Mouse (Mus musculus) limb, embryonic 13.5 days (tissue): ENCODE data around the gene Gtpbp2. TPM values are rescaled to one million over a fixed set of nuclear protein-coding genes. Genes with fewer than 3 reads are reported as not detected.
A peak's percentile ranks its signal among the peaks of the same experiment; 100 is the strongest.

Source experiments
- ATAC-seq: fragments of 200-750 bp; cut with Nextera tagmentation; 2 replicates; pipeline ENCODE4 v1.8.0; 2017; ENCODE audit warnings: low read depth, moderate number of reproducible peaks, moderate TSS enrichment; ENCODE audit not compliant: low FRiP score
- H3K27ac ChIP-seq: fragments of 300-500 bp; sonication (generic); 2 replicates; pipeline ENCODE4 v1.5.1; 2015; ENCODE audit warnings: inconsistent platforms, mild to moderate bottlenecking, moderate library complexity
- H3K27me3 ChIP-seq: fragments of 300-500 bp; sonication (generic); 2 replicates; pipeline ENCODE4 v1.6.1; 2015; ENCODE audit warnings: mild to moderate bottlenecking, inconsistent platforms
- H3K36me3 ChIP-seq: fragments of 300-500 bp; sonication (generic); 2 replicates; pipeline ENCODE4 v1.6.1; 2015; ENCODE audit warnings: inconsistent platforms, mild to moderate bottlenecking, moderate library complexity
- H3K4me1 ChIP-seq: fragments of 300-500 bp; sonication (generic); 2 replicates; pipeline ENCODE4 v1.6.1; 2015; ENCODE audit warnings: inconsistent platforms
- H3K4me2 ChIP-seq: fragments of 300-500 bp; sonication (generic); replicated peaks from 2 replicates; pipeline ENCODE4 v1.6.1; 2015; ENCODE audit warnings: inconsistent platforms, mild to moderate bottlenecking, moderate library complexity
- H3K4me3 ChIP-seq: fragments of 300-500 bp; sonication (generic); 2 replicates; pipeline ENCODE4 v1.5.1; 2015; ENCODE audit warnings: moderate library complexity, mild to moderate bottlenecking, inconsistent platforms
- H3K9ac ChIP-seq: fragments of 300-500 bp; sonication (generic); 2 replicates; pipeline ENCODE4 v1.6.1; 2015; ENCODE audit warnings: mild to moderate bottlenecking, inconsistent platforms
- H3K9me3 ChIP-seq: fragments of 300-500 bp; sonication (generic); 2 replicates; pipeline ENCODE4 v1.6.1; 2016; ENCODE audit warnings: inconsistent platforms
- WGBS: fragments of 180-500 bp; shearing (Covaris S2); methylation state at CpG from one replicate; pipeline ENCODE4 v1.1.7; 2015; 5-methylcytosine and 5-hydroxymethylcytosine counted together
- polyA plus RNA-seq: library from polyadenylated mRNA; unstranded; fragments of >200 nt; fragmentation: Nextera tagmentation; extraction: Ambion mirVana; gene quantifications from 2 replicates; pipeline ENCODE4 v1.2.1, GENCODE M21; 2015

Gene Gtpbp2
- 45.2 and 49.3 TPM in 2 replicates for polyA plus RNA-seq

DNA sequence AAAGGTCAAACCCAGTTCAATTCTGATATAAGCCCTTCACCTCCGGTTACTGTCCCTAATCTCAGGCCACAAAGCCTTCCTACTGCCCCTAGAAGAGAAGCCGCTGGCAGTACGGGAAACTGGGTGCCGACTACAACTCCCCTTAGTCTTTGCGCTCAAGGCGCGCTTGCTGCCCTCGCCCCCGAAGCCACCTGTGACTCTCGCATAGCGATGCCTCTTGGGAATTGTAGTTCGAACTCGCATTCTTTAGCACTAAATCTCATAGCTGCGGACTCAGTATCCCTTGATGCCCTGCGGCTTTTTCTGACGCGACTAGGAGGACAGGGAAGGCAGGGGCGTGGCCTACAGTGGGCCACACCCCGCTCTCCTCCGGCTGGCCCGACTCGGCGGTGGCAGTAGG, at the start of gene Gtpbp2:
Gene Gtpbp2, plus strand, starts transcription at position 347 of the 400 bp plus-strand sequence.
- Histone ChIP-seq H3K4me3 (peak within 1 kb of the TSS; percentile 80), H3K9ac (peak within 1 kb of the TSS; percentile 85), H3K27ac (peak within 1 kb of the TSS; percentile 80), H3K27me3 (no peaks in the 10 kb centered on the region), H3K4me2 (peak within 1 kb of the TSS; percentile 84), H3K4me1 (peaks cover 19% of the 10 kb centered on the region), H3K36me3 (peaks cover 26% of the 10 kb centered on the region), H3K9me3 (no peaks in the 10 kb centered on the region)
- 0% methylated on average over 22 of the region's 23 CpGs for WGBS
- ATAC-seq = peak; percentile 95

GRCm38 (mm10) chr17:46115489-46115888, 45.3 kb upstream of the Gtpbp2 start:
- H3K9ac ChIP-seq = peak overlapping the region; percentile 25; the same call in 1 of the 2 replicates
- peaks cover 34% of the 10 kb centered on the region for H3K36me3 ChIP-seq
- no peak overlapping the region for H3K4me3 ChIP-seq
- 30% methylated on average over 2 of the region's 2 CpGs for WGBS
- H3K27ac ChIP-seq = peak overlapping the region; percentile 16; the same call in 1 of the 2 replicates
- H3K9me3 ChIP-seq = no peaks in the 10 kb centered on the region
- H3K27me3 ChIP-seq = no peaks in the 10 kb centered on the region
- peaks cover 55% of the 10 kb centered on the region for H3K4me1 ChIP-seq
- ATAC-seq = no peak
- H3K4me2 ChIP-seq = no peak overlapping the region

DNA sequence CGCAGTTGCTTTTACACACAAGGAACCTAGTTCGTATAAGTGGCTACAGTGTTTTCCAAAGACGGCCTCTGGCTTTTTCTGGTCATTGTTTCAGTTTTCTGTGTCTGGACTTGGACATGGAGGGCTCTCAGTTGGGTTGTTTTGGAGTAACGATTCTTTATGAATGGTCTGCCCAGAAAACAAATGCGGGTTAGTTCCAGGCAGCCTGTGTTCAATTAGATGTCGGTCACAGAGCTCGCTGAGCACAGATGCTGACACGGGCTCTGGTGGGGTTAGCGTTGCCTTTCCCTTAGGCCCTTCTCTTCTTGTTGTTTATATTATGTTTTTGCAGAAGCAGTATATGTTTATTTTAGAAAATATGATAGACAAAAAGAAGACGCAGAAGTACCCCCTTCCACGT, 44.7 kb upstream of the Gtpbp2 start:
- 0 out of 2 replicates have a peak overlapping the region, but pooled peaks have one; percentile 1 for H3K4me2 ChIP-seq
- H3K36me3 ChIP-seq = peaks cover 36% of the 10 kb centered on the region
- peaks cover 55% of the 10 kb centered on the region for H3K4me1 ChIP-seq
- no peaks in the 10 kb centered on the region for H3K9me3 ChIP-seq
- H3K27me3 ChIP-seq = no peaks in the 10 kb centered on the region
- 0 out of 2 replicates have a peak overlapping the region, but pooled peaks have one; percentile 16 for H3K27ac ChIP-seq
- WGBS = 43% methylated on average over 11 of the region's 11 CpGs
- no peak for ATAC-seq
- H3K9ac ChIP-seq = no peak overlapping the region
- H3K4me3 ChIP-seq = no peak overlapping the region

GRCm38 (mm10) chr17:46116881-46117280, 44.0 kb upstream of the Gtpbp2 start:
- no peaks in the 10 kb centered on the region for H3K27me3 ChIP-seq
- H3K9ac ChIP-seq = peak overlapping the region; percentile 45; the same call in 1 of the 2 replicates
- WGBS = 79% methylated on average over 3 of the region's 3 CpGs
- H3K4me1 ChIP-seq = peaks cover 49% of the 10 kb centered on the region
- H3K9me3 ChIP-seq = no peaks in the 10 kb centered on the region
- H3K4me2 ChIP-seq = no peak overlapping the region
- H3K36me3 ChIP-seq = peaks cover 38% of the 10 kb centered on the region
- no peak overlapping the region for H3K27ac ChIP-seq
- no peak for ATAC-seq
- H3K4me3 ChIP-seq = no peak overlapping the region

- H3K4me3 ChIP-seq = no peak overlapping the region
- H3K4me2 ChIP-seq = no peak overlapping the region
- H3K9me3 ChIP-seq = no peaks in the 10 kb centered on the region
- H3K36me3 ChIP-seq = peaks cover 48% of the 10 kb centered on the region
- H3K27ac ChIP-seq = no peak overlapping the region
- peak overlapping the region; percentile 27; the same call in 1 of the 2 replicates for H3K9ac ChIP-seq
- no peaks in the 10 kb centered on the region for H3K27me3 ChIP-seq
- WGBS = 26% methylated on average over 13 of the region's 13 CpGs
- ATAC-seq = no peak
- peaks cover 45% of the 10 kb centered on the region for H3K4me1 ChIP-seq
These were observed 43.0 kb upstream of the Gtpbp2 start for GRCm38 (mm10) chr17:46117623-46118422.

GRCm38 (mm10) chr17:46118423-46118850, 42.4 kb upstream of the Gtpbp2 start:
- Histone ChIP-seq H3K9me3 (no peaks in the 10 kb centered on the region), H3K9ac (no peak overlapping the region), H3K4me3 (no peak overlapping the region), H3K4me2 (no peak overlapping the region), H3K4me1 (peaks cover 45% of the 10 kb centered on the region), H3K27me3 (no peaks in the 10 kb centered on the region), H3K36me3 (peaks cover 51% of the 10 kb centered on the region), H3K27ac (no peak overlapping the region)
- no peak for ATAC-seq
- WGBS = 55% methylated on average over 4 of the region's 4 CpGs

DNA sequence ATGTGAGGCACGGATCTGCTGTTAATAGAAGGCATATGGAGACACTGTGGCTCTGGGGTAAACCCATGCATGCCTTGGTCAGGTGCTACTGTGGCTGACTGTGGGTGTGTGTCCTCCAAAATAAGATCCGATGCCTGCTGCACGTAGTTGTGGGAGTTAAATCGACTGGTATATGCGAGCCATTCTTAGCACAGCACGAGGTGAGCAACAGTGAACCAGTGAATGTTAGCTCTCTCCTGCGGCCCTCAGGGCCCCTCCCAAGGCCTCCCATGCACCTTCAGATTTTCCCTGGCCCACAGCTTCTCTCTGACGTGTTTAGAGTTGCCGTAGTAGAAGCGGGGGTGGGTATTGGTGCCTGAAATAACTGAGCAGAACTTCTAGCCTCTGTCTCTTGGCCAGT, 41.2 kb upstream of the Gtpbp2 start:
- 79% methylated on average over 10 of the region's 10 CpGs for WGBS
- no peak overlapping the region for H3K9ac ChIP-seq
- peaks cover 58% of the 10 kb centered on the region for H3K36me3 ChIP-seq
- H3K27me3 ChIP-seq = no peaks in the 10 kb centered on the region
- no peak overlapping the region for H3K4me2 ChIP-seq
- H3K4me3 ChIP-seq = no peak overlapping the region
- H3K4me1 ChIP-seq = peaks cover 38% of the 10 kb centered on the region
- no peak for ATAC-seq
- H3K9me3 ChIP-seq = no peaks in the 10 kb centered on the region
- no peak overlapping the region for H3K27ac ChIP-seq

DNA sequence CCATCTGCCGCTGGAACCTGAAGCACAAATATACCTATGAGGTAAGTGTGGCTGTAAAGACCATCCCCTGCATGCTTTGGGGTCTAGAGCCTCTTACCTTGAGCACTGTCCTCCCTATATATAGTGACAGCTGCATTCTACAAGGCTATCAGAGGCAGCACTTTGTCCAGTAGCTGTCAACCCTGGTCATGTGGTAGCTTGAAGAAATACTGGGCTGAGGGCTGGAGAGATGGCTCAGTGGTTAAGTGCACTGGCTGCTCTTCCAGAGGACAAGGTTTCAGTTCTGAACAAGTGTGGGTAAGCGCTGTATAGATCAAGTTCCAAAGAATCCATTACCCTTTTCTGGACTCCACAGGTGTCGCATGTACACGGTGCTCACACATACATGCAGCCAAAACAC, 38.0 kb upstream of the Gtpbp2 start:
- Histone ChIP-seq H3K4me2 (no peak overlapping the region), H3K27ac (no peak overlapping the region), H3K36me3 (peaks cover 89% of the 10 kb centered on the region), H3K27me3 (no peaks in the 10 kb centered on the region), H3K4me3 (no peak overlapping the region), H3K9me3 (no peaks in the 10 kb centered on the region), H3K9ac (no peak overlapping the region), H3K4me1 (peaks cover 7% of the 10 kb centered on the region; the same call in 1 of the 2 replicates)
- 92% methylated on average over 4 of the region's 4 CpGs for WGBS
- ATAC-seq = no peak

- no peak for ATAC-seq
These were observed 37.5 kb upstream of the Gtpbp2 start for GRCm38 (mm10) chr17:46123285-46123684.

GRCm38 (mm10) chr17:46123953-46124700, 36.7 kb upstream of the Gtpbp2 start:
- no peaks in the 10 kb centered on the region for H3K27me3 ChIP-seq
- H3K36me3 ChIP-seq = peaks cover 90% of the 10 kb centered on the region
- no peaks in the 10 kb centered on the region for H3K4me1 ChIP-seq
- no peak overlapping the region for H3K9ac ChIP-seq
- no peak overlapping the region for H3K4me3 ChIP-seq
- no peaks in the 10 kb centered on the region for H3K9me3 ChIP-seq
- H3K27ac ChIP-seq = no peak overlapping the region
- ATAC-seq = no peak
- H3K4me2 ChIP-seq = no peak overlapping the region
- WGBS = 86% methylated on average over 12 of the region's 12 CpGs

More at GRCm38 (mm10) chr17:46123285-46123684, 37.5 kb upstream of the Gtpbp2 start:
- H3K9ac ChIP-seq = no peak overlapping the region
- 96% methylated on average over 4 of the region's 4 CpGs for WGBS
- no peak overlapping the region for H3K27ac ChIP-seq
- H3K36me3 ChIP-seq = peaks cover 89% of the 10 kb centered on the region
- no peaks in the 10 kb centered on the region for H3K27me3 ChIP-seq
- peaks cover 2% of the 10 kb centered on the region; the same call in 1 of the 2 replicates for H3K4me1 ChIP-seq
- no peaks in the 10 kb centered on the region for H3K9me3 ChIP-seq
- H3K4me3 ChIP-seq = no peak overlapping the region
- no peak overlapping the region for H3K4me2 ChIP-seq

- no peak overlapping the region for H3K9ac ChIP-seq
- no peaks in the 10 kb centered on the region for H3K9me3 ChIP-seq
- H3K4me1 ChIP-seq = no peaks in the 10 kb centered on the region
- H3K36me3 ChIP-seq = peaks cover 86% of the 10 kb centered on the region
- no peak overlapping the region for H3K27ac ChIP-seq
- H3K4me2 ChIP-seq = no peak overlapping the region
- no peak overlapping the region for H3K4me3 ChIP-seq
- H3K27me3 ChIP-seq = no peaks in the 10 kb centered on the region
- 26% methylated on average over 6 of the region's 6 CpGs for WGBS
- no peak for ATAC-seq
These were observed 34.2 kb upstream of the Gtpbp2 start for GRCm38 (mm10) chr17:46126608-46127007.
